Mouse (Mus musculus) frontal cortex, postnatal 36 days (tissue): Measurements from ENCODE around the gene Ptprg.
A peak's percentile ranks its signal among the peaks of the same experiment; 100 is the strongest.
"Not testable (repeated sequence)": the region's sequence is repeated elsewhere in the genome, so short reads cannot be mapped to it uniquely, and the experiment has no call there.

Experiments
- DNase-seq, 2 experiments: peaks; one replicate each; pipeline ENCODE4 v3.0.0; 2022; ENCODE audit warnings: low spot score in 2 of 2

Ptprg gene

GRCm38 (mm10) chr14:12046226-12046882 is 493.0 kb downstream of the Ptprg start:
- DNase-seq: no peak

- DNase-seq: no peak
Observed at GRCm38 (mm10) chr14:12047637-12048036, 494.3 kb downstream of the Ptprg start.

GRCm38 (mm10) chr14:12056912-12057524 is 503.7 kb downstream of the Ptprg start:
- no peak for DNase-seq

DNA sequence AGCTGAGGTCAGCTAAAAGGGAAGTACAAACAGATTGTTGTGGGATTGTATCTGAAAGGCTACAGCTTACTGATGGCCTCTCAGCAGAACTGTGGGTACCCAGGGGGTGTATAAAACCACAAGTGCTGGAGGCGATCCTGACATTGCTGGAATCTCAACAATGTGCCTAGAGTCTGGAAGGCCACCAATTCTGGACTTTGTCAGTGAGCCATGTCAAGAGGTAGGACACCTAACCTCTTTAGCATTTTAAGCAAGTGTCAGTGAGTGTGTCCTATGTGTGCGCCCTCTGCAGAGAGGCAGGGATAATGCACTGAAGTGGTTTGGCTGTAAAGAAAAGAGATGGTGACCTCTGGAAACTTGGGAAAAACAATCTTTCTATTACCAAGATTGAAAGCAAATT is 504.5 kb downstream of the Ptprg start:
- no peak for DNase-seq

DNA sequence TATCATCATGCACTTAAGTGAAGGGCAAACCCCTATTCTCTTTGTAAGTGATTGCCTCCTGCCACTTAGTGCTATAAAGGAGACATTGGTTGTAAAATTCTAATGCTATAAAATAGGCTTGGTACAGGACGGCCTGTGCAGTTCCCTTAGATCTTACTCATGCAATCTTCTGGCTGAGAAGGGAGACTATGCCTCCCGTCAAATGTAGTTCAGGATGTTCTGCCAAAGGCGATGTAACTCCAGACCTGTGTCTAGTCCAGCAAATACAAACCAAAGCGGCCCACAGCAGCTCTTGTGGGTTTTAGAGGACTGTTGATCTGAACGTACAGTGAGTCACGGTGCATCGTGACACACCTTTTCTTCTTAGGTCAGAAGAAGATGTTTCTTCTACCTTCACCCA is 505.8 kb downstream of the Ptprg start:
- peak in 1 of 2 experiments; percentile 10 for DNase-seq

DNA sequence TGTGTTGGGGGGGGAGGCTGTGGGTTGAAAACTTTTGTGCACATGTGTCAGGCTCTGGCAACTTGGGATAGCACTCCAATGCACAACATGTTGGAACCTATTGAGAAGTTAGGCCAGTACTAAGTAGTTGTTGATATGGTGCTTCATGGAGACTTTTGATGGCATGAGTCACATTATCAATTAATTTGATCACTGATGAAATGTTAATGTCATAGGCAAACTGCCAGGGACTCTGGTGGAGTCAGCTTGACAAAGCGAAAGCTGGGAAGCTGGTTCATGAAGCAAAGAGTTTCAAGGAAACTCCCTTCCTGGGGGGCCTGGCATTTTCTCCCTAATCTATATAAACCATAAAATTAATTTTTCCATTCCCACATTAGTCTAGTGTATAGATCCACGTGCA is 508.0 kb downstream of the Ptprg start:
- not testable (repeated sequence) for DNase-seq

DNA sequence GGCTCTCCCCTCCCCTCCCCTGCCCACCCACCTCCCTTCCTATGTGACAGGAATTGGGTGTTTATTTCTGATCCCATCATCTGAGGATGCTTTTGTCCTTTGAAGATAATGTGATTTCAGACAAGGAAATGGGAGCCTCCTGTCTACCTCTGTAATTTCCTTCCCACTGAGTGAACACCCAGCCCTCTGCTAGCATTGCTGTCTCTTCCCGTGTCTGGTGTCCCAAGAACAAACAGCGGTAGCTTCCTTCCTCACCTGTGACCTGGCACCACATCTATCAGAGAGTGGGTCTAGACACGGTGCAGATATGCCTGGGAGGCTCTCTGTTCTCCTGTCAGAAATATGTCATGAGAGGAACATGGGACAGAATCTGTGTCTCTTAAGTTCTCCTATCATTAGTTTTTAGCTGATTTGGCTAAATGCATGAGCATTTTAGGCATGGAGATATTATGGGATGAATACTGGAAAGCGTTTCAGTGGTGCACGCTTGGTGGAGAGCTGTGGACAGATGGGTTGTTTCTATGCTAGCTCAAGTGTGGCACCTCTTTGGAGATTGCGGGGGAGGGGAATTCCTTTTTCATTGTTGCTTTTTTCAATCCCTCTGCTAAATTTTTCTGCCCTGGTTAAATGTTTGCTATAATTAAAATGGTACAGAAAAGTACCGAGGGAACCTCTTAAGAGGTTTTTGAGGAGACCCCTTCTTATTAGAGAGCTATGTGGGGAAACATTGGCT is 509.5 kb downstream of the Ptprg start:
- DNase-seq: peak in 1 of 2 experiments; percentile 65

DNA sequence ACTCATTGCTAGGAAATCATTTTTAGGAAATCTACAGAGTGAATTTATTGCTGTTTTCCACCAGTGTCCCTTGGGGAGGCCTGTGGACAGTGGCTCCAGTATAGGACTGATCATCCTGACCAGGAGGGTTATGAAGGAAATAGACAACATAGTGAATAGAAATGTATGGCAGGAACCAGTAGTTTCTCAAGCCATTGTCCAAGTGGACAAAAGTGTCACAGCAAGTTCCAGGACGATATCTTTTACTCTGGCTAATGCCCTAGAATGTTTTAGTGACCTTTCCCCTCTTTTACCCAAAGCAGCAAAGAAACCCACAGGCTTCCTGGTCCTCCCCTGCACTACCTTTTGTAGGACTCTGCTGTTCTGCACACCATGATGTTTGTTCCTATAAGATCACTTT is 511.7 kb downstream of the Ptprg start:
- no peak for DNase-seq

GRCm38 (mm10) chr14:12065736-12066135 is 512.4 kb downstream of the Ptprg start:
- DNase-seq: no peak

- no peak for DNase-seq
Observed at GRCm38 (mm10) chr14:12069707-12070106, 516.4 kb downstream of the Ptprg start.

DNA sequence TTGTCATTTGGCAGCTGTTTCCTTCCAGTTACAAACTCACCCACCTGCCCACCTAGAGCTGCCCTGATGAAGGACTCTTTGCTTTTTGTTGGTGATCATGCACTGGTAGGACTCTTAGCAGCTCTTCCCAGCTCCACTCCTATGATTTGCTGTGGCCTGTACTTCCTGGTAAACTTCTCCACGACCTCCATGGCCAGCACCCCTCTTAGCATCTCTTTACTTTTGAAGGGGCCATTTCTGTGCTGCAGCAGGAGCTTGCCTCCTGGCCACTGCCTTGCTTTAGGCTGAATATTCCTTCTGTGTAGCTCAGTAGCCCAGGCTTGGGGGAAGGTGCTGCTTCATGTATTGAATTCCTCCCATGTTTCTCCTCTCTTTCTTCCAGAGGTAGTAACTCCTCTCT is 517.0 kb downstream of the Ptprg start:
- no peak for DNase-seq

GRCm38 (mm10) chr14:12070856-12071465 is 517.6 kb downstream of the Ptprg start:
- no peak for DNase-seq

GRCm38 (mm10) chr14:12072026-12072861 is 518.9 kb downstream of the Ptprg start:
- DNase-seq: no peak

GRCm38 (mm10) chr14:12073408-12074107 is 520.2 kb downstream of the Ptprg start:
- no peak for DNase-seq

- DNase-seq: no peak
Observed at GRCm38 (mm10) chr14:12077193-12077592, 523.9 kb downstream of the Ptprg start.

- DNase-seq: no peak
Observed at GRCm38 (mm10) chr14:12079250-12079649, 525.9 kb downstream of the Ptprg start.

DNA sequence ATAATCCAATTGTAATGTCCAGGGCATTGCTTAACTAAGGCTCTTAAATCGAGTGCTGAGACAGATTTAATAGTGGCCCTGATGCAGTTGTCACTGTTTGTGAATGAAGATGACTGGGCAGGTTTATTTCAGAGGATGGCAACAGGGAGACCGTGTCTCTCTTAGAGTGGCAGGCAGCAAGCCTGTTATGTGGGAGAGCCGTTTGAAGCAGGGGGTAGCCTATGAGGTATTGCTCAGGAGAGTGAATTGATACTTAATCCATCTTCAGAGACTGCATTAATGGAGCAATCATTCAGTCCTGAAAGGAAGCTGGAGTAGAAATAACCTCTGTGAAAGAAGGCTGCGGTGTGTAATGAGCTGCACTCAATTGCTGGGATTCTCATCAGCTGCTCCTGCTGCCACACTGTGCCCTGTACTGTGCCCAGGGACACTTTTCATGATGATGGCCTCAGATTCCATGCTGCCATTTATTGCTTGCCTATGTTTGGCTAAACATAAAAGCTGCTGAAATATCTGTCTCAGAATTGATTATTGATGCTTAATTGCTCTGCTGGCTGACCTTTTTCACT is 526.6 kb downstream of the Ptprg start:
- no peak for DNase-seq

DNA sequence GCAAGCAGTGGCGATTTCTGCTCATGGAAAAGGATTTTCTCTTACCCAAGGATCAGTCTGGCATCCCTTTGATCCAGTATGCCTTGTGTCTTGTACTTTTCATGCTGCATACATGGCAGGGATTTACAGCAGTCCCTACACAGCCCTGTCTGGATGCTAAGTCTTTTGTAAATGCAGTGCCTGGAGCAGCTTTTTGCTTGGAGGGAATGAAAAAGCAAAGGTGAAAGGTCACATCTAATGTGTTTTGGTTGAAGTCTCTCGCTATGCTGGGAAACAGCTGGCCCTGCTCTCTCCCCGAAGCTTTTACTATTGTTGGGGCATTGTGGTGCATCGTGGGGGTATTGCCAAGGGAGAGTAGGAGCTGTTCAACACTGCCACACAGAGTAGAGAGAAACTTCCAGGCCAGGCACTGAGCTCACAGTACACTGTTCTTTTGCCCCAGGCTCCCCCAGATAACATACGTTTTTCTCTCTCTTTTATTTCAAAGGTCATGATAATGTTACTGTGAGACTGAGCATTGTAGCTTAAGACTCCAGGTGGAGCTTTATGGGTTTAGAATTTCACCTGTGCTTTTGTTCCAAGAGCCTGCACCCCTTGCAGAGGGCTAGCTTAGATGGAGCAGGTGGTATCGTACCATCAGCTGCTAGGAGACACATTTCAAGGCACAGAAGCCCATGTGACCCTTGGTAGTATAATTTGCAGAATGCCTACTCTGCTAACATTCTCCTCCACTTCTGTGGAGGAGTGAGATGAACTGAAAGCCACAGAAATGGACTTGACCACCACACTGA is 529.0 kb downstream of the Ptprg start:
- no peak for DNase-seq

DNA sequence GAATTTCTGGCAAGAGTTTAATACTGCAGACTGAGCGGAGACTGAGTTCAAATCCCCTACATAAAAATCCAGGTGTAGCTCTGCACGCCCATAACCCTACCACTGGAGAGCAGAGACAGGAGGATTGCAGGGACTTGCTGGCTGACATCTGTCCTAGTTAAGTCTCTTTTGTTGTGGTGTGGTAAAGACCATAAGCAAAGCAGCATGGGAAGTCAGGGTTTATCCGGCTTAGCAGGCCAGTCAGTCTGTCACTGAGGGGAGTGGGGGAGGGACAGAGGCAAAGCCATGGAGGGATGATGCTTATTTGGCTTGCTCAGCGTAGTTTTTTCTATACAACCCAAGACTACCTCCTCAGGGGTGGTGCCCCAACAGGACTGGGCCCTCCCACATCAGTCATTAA is 530.7 kb downstream of the Ptprg start:
- no peak for DNase-seq

- DNase-seq: no peak
Observed at GRCm38 (mm10) chr14:12085078-12085477, 531.7 kb downstream of the Ptprg start.
